Mouse (Mus musculus): ENCODE data around the gene Mettl27. TPM values are rescaled to one million over a fixed set of nuclear protein-coding genes. Genes with fewer than 3 reads are reported as not detected.
A peak's percentile ranks its signal among the peaks of the same experiment; 100 is the strongest.

The Mettl27 gene
- 4.7 and 5.0 TPM in 2 replicates for total RNA-seq (2014; rRNA removed)
- polyA plus RNA-seq (2015; fragmentation: Nextera tagmentation; extraction: Ambion mirVana), result 7.2 and 7.5 TPM in 2 replicates

- Histone ChIP-seq H3K9ac (replicated peaks; ENCODE audit: low read length, poor library complexity, severe bottlenecking) (peak within 1 kb of the TSS; percentile 72), H3K9me3 (ENCODE audit: low read length) (no peaks in the 10 kb centered on the region), H3K27me3 (ENCODE audit: insufficient read depth, low read length) (no peaks in the 10 kb centered on the region), H3K36me3 (ENCODE audit: insufficient read depth, low read length) (no peaks in the 10 kb centered on the region), H3K4me3 (ENCODE audit: low read depth, low read length) (peak within 1 kb of the TSS; percentile 69), H3K27ac (ENCODE audit: low read depth, low read length) (no peak within 1 kb of the TSS), H3K4me1 (ENCODE audit: insufficient read depth, low read length) (0 out of 2 replicates have a peak, but pooled peaks cover 4% of the 10 kb centered on the region), H3K4me2 (ENCODE audit: low read depth, low read length, poor library complexity, severe bottlenecking) (peak within 1 kb of the TSS; percentile 95)
- TF ChIP-seq CTCF (IDR thresholded peaks at IDR 0.05), result no peak
- peak; percentile 93 for ATAC-seq (ENCODE audit: low FRiP score)
- under 1% methylated on average over 41 of the region's 41 CpGs for WGBS
- peak; percentile 93 for DNase-seq (ENCODE audit: low spot score)
Observed at GRCm38 (mm10) chr5:134932179-134932902, at the start of gene Mettl27. Mettl27 (plus strand) TSS chr5:134932368.

- Histone ChIP-seq H3K9ac (replicated peaks; ENCODE audit: low read length, poor library complexity, severe bottlenecking) (no peak overlapping the region), H3K36me3 (ENCODE audit: insufficient read depth, low read length) (no peaks in the 10 kb centered on the region), H3K4me2 (ENCODE audit: low read depth, low read length, poor library complexity, severe bottlenecking) (no peak overlapping the region), H3K4me1 (ENCODE audit: insufficient read depth, low read length) (no peaks in the 10 kb centered on the region), H3K9me3 (ENCODE audit: low read length) (peaks cover 4% of the 10 kb centered on the region; the same call in 1 of the 2 replicates), H3K27ac (ENCODE audit: low read depth, low read length) (no peak overlapping the region), H3K4me3 (ENCODE audit: low read depth, low read length) (no peak overlapping the region), H3K27me3 (ENCODE audit: insufficient read depth, low read length) (no peaks in the 10 kb centered on the region)
- no peak for TF ChIP-seq CTCF (IDR thresholded peaks at IDR 0.05)
- ATAC-seq (ENCODE audit: low FRiP score) (no peak), DNase-seq (ENCODE audit: low spot score) (peak; percentile 18)
- WGBS, result 54% methylated on average over 3 of the region's 3 CpGs
Observed at GRCm38 (mm10) chr5:134883077-134883476, 49.1 kb upstream of the Mettl27 start.

- ATAC-seq (ENCODE audit: low FRiP score) (no peak), DNase-seq (ENCODE audit: low spot score) (no peak)
- Histone ChIP-seq H3K9ac (replicated peaks; ENCODE audit: low read length, poor library complexity, severe bottlenecking) (no peak overlapping the region), H3K4me1 (ENCODE audit: insufficient read depth, low read length) (no peaks in the 10 kb centered on the region), H3K4me2 (ENCODE audit: low read depth, low read length, poor library complexity, severe bottlenecking) (no peak overlapping the region), H3K36me3 (ENCODE audit: insufficient read depth, low read length) (no peaks in the 10 kb centered on the region), H3K27me3 (ENCODE audit: insufficient read depth, low read length) (no peaks in the 10 kb centered on the region), H3K4me3 (ENCODE audit: low read depth, low read length) (no peak overlapping the region), H3K9me3 (ENCODE audit: low read length) (no peaks in the 10 kb centered on the region), H3K27ac (ENCODE audit: low read depth, low read length) (no peak overlapping the region)
- WGBS, result 53% methylated on average over 18 of the region's 18 CpGs
- no peak for TF ChIP-seq CTCF (IDR thresholded peaks at IDR 0.05)
Observed at GRCm38 (mm10) chr5:134887447-134888335, 44.5 kb upstream of the Mettl27 start.

GRCm38 (mm10) chr5:134888505-134888904, 43.7 kb upstream of the Mettl27 start:
- no peaks in the 10 kb centered on the region for H3K27me3 ChIP-seq (ENCODE audit: insufficient read depth, low read length)
- DNase-seq (ENCODE audit: low spot score) (no peak), ATAC-seq (ENCODE audit: low FRiP score) (no peak)
- H3K4me1 ChIP-seq (ENCODE audit: insufficient read depth, low read length), result no peaks in the 10 kb centered on the region
- 85% methylated on average over 7 of the region's 7 CpGs for WGBS
- H3K9ac ChIP-seq (replicated peaks; ENCODE audit: low read length, poor library complexity, severe bottlenecking), result no peak overlapping the region
- H3K9me3 ChIP-seq (ENCODE audit: low read length), result no peaks in the 10 kb centered on the region
- H3K4me3 ChIP-seq (ENCODE audit: low read depth, low read length), result no peak overlapping the region
- no peak overlapping the region for H3K4me2 ChIP-seq (ENCODE audit: low read depth, low read length, poor library complexity, severe bottlenecking)
- H3K36me3 ChIP-seq (ENCODE audit: insufficient read depth, low read length), result no peaks in the 10 kb centered on the region
- no peak overlapping the region for H3K27ac ChIP-seq (ENCODE audit: low read depth, low read length)
- TF ChIP-seq CTCF (IDR thresholded peaks at IDR 0.05), result no peak

- Histone ChIP-seq H3K4me2 (ENCODE audit: low read depth, low read length, poor library complexity, severe bottlenecking) (no peak overlapping the region), H3K9ac (replicated peaks; ENCODE audit: low read length, poor library complexity, severe bottlenecking) (no peak overlapping the region), H3K27me3 (ENCODE audit: insufficient read depth, low read length) (no peaks in the 10 kb centered on the region), H3K9me3 (ENCODE audit: low read length) (no peaks in the 10 kb centered on the region), H3K27ac (ENCODE audit: low read depth, low read length) (no peak overlapping the region), H3K4me3 (ENCODE audit: low read depth, low read length) (no peak overlapping the region), H3K4me1 (ENCODE audit: insufficient read depth, low read length) (no peaks in the 10 kb centered on the region), H3K36me3 (ENCODE audit: insufficient read depth, low read length) (no peaks in the 10 kb centered on the region)
- TF ChIP-seq CTCF (IDR thresholded peaks at IDR 0.05), result no peak
- WGBS, result 90% methylated on average over 6 of the region's 6 CpGs
- DNase-seq (ENCODE audit: low spot score) (no peak), ATAC-seq (ENCODE audit: low FRiP score) (no peak)
Observed at GRCm38 (mm10) chr5:134890601-134891054, 41.5 kb upstream of the Mettl27 start.

Measured in midbrain, postnatal 0 days (tissue).